Mouse (Mus musculus) stomach, embryonic 14.5 days (tissue): ENCODE data around the gene Nr2f1. TPM values are rescaled to one million over a fixed set of nuclear protein-coding genes. Genes with fewer than 3 reads are reported as not detected.

Experiments used
- ATAC-seq: fragments of 200-750 bp; cut with Nextera tagmentation; 2 replicates; pipeline ENCODE4 v1.8.0; 2017; ENCODE audit warnings: low read depth, moderate TSS enrichment; ENCODE audit not compliant: insufficient number of reproducible peaks, insufficient read depth, low FRiP score
- H3K27ac ChIP-seq: fragments of 300-500 bp; sonication (generic); 2 replicates; pipeline ENCODE4 v1.5.1; 2014; ENCODE audit warnings: mild to moderate bottlenecking, low read length, moderate library complexity, mixed read lengths
- H3K27me3 ChIP-seq: fragments of 300-500 bp; sonication (generic); 2 replicates; pipeline ENCODE4 v1.6.1; 2014; ENCODE audit warnings: low read length, control low read depth, mixed read lengths; ENCODE audit not compliant: control insufficient read depth, insufficient read depth
- H3K36me3 ChIP-seq: fragments of 300-500 bp; sonication (generic); 2 replicates; pipeline ENCODE4 v1.6.1; 2014; ENCODE audit warnings: mild to moderate bottlenecking, control low read depth, low read length, moderate library complexity, mixed read lengths; ENCODE audit not compliant: control insufficient read depth, insufficient read depth
- H3K4me1 ChIP-seq: fragments of 300-500 bp; sonication (generic); 2 replicates; pipeline ENCODE4 v1.6.1; 2014; ENCODE audit warnings: low read length, control low read depth, mixed read lengths; ENCODE audit not compliant: control insufficient read depth, insufficient read depth
- H3K4me2 ChIP-seq: fragments of 300-500 bp; sonication (generic); replicated peaks from 2 replicates; pipeline ENCODE4 v1.6.1; 2014; ENCODE audit warnings: low read depth, low read length, control low read depth
- H3K4me3 ChIP-seq: fragments of 300-500 bp; sonication (generic); 2 replicates; pipeline ENCODE4 v1.5.1; 2014; ENCODE audit warnings: low read depth, low read length, control low read depth
- H3K9ac ChIP-seq: fragments of 300-500 bp; sonication (generic); replicated peaks from 2 replicates; pipeline ENCODE4 v1.6.1; 2014; ENCODE audit warnings: low read depth, mild to moderate bottlenecking, control low read depth, low read length, moderate library complexity, mixed read lengths
- H3K9me3 ChIP-seq: fragments of 300-500 bp; sonication (generic); 2 replicates; pipeline ENCODE4 v1.6.1; 2016; ENCODE audit warnings: low read depth, low read length, control low read depth; ENCODE audit not compliant: control insufficient read depth
- WGBS: fragments of 180-500 bp; shearing (Covaris S2); extraction: QIAGEN DNeasy Blood & Tissue Kit; methylation state at CpG from one replicate; pipeline ENCODE4 v1.1.7; 2014; 5-methylcytosine and 5-hydroxymethylcytosine counted together
- polyA plus RNA-seq: library from polyadenylated mRNA; unstranded; fragments of >200 nt; fragmentation: Nextera tagmentation; extraction: Ambion mirVana; gene quantifications from 2 replicates; pipeline ENCODE4 v1.2.1, GENCODE M21; 2014

Nr2f1 gene
- polyA plus RNA-seq, 1 experiment from 2014 or later, result 31.4 TPM

DNA sequence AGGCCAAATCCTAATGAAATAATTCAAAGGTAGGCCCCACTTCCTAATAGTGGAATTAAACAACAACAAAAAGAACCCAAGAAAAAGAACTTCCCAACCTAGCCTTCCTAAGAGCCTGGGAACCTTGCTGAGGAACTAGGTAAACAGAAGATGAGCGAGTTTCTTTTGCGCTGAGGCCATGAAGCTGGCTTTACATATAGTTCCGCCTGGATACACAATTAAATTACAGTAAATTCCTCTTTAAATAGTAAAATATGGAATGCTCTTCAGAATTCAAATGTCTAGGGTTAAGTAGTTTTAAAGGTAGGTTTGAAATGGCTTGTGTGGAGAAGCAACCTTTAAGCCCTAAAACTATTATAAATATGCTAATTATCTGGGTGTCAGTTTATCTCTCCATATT, 19.3 kb downstream of the Nr2f1 start:
- 42% methylated on average over 3 of the region's 3 CpGs for WGBS
- H3K36me3 ChIP-seq, result no peaks in the 10 kb centered on the region
- no peak overlapping the region for H3K27ac ChIP-seq
- no peak overlapping the region for H3K4me2 ChIP-seq
- H3K9me3 ChIP-seq, result no peaks in the 10 kb centered on the region
- H3K9ac ChIP-seq, result no peak overlapping the region
- peaks cover 17% of the 10 kb centered on the region for H3K27me3 ChIP-seq
- no peak overlapping the region for H3K4me3 ChIP-seq
- H3K4me1 ChIP-seq, result peaks cover 3% of the 10 kb centered on the region; the same call in 1 of the 2 replicates
- no peak for ATAC-seq

DNA sequence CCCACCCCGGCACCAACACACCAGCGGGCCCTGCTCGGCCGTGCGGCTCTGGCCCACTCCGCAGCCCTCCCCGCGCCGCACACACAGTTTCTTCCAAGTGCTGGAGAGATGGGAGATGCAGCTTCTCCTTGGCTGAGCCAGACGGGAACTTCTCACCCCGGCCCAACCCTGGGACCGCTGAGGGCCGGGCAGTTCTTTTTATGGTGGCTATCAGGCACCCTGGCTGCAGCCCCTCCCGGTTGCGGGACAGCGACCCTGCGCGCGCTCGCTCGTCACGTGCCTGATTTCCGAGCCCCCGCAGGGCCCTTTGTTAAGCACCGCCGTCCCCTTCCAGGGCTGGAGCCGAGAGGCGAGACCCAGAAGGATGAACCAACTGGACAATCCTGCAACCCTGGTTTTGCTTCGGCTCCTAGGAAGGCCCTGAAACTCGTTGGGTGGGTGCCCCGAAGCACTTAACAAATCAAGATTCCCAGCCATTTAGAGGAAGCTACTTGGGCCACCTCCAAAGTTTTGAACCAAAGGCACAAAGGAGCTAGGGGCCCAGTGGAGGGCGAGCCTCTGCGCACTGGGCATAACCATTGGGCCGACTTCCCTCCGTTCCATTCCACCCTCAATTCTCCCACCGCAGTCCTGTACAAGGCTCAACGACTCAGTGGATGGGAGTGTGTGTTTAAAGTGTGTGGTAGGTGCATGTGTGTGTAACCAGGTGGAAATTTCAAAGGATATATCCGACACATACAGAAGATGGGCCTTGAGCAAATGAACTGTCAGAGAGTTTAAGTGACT, 20.1 kb downstream of the Nr2f1 start:
- peaks cover 16% of the 10 kb centered on the region for H3K27me3 ChIP-seq
- peaks cover 3% of the 10 kb centered on the region; the same call in 1 of the 2 replicates for H3K4me1 ChIP-seq
- peak overlapping the region; percentile 12; the same call in 1 of the 2 replicates for H3K27ac ChIP-seq
- H3K4me2 ChIP-seq, result peak overlapping the region; percentile 45
- H3K4me3 ChIP-seq, result peak overlapping the region; percentile 22
- H3K36me3 ChIP-seq, result no peaks in the 10 kb centered on the region
- peak; percentile 34; the same call in 1 of the 2 replicates for ATAC-seq
- WGBS, result 7% methylated on average over 38 of the region's 38 CpGs
- H3K9ac ChIP-seq, result peak overlapping the region; percentile 22; the same call in 1 of the 2 replicates
- H3K9me3 ChIP-seq, result no peaks in the 10 kb centered on the region

DNA sequence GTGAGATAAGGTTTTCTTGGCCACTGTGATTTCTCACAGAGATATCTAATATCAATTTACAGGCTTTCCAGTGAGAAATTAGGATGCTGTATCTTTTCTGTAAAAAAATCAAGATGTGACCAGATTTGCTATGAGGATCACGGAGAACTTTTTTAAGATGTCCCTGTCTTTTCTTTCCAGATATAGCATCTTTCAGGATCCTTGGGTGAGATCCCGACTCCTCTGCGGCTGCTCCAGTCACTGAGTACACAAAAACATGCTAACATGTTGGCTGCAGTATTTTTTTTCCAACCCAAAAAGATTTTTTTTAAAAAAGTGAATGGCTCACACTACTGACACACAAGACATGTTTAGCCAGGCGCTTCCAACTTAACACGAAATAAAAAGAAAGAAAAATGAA, 20.8 kb downstream of the Nr2f1 start:
- Histone ChIP-seq H3K4me1 (peaks cover 3% of the 10 kb centered on the region; the same call in 1 of the 2 replicates), H3K27ac (no peak overlapping the region), H3K9me3 (no peaks in the 10 kb centered on the region), H3K36me3 (no peaks in the 10 kb centered on the region), H3K9ac (no peak overlapping the region), H3K27me3 (peaks cover 16% of the 10 kb centered on the region), H3K4me2 (peak overlapping the region; percentile 45), H3K4me3 (no peak overlapping the region)
- ATAC-seq, result no peak
- WGBS, result 28% methylated on average over 5 of the region's 5 CpGs

DNA sequence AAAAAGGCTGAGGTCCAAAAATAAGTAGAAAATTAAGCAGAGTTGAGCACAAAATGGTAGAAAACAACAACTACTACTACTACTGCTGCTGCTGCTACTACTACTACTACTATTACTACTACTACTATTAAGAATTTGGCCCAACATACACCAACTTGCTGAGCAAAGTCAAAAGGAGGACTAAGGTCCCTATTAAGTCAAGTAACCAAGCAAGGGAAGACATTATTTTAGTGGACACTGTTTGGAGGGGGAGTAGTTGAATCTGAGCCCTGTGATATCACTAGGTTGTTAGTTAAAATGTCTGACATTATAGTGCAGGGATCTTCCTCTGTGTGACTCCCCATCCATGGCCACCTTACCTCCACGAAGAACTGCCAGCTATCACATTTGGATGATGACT, 21.5 kb downstream of the Nr2f1 start:
- Histone ChIP-seq H3K9me3 (no peaks in the 10 kb centered on the region), H3K4me1 (peaks cover 3% of the 10 kb centered on the region; the same call in 1 of the 2 replicates), H3K9ac (no peak overlapping the region), H3K4me3 (no peak overlapping the region), H3K27me3 (peaks cover 16% of the 10 kb centered on the region), H3K36me3 (no peaks in the 10 kb centered on the region), H3K4me2 (no peak overlapping the region), H3K27ac (no peak overlapping the region)
- ATAC-seq, result no peak
- WGBS, result 3% methylated on average over 1 of the region's 1 CpGs

DNA sequence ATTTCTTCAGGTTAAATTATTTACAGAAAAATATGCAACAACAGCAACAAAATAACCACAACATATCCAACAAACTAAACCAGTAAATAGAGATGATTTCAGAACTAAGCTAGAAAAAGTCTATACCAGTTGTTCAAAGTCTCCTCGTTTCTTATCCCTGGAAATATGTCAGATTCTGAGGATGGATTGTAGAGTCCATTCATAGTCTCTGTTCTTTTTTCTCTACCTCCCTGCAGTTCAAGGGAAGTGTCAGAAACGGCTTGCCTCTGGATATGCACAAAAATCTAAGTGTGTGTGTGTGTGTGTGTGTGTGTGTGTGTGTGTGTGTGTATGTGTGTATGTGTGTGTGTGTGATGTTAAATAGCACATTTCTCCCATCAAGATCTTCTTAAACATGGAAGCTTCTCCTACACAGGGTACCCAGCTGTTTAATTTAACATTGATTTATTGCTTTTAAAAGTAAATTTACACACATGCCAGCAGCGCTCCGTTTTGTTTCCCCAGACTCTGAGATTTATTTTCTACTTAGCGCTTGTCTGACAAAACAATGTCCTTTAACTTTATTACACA, 22.1 kb downstream of the Nr2f1 start:
- Histone ChIP-seq H3K36me3 (no peaks in the 10 kb centered on the region), H3K4me1 (no peaks in the 10 kb centered on the region), H3K9ac (no peak overlapping the region), H3K4me3 (no peak overlapping the region), H3K9me3 (no peaks in the 10 kb centered on the region), H3K27me3 (peaks cover 21% of the 10 kb centered on the region), H3K4me2 (no peak overlapping the region), H3K27ac (no peak overlapping the region)
- WGBS, result 11% methylated on average over 5 of the region's 5 CpGs
- no peak for ATAC-seq

DNA sequence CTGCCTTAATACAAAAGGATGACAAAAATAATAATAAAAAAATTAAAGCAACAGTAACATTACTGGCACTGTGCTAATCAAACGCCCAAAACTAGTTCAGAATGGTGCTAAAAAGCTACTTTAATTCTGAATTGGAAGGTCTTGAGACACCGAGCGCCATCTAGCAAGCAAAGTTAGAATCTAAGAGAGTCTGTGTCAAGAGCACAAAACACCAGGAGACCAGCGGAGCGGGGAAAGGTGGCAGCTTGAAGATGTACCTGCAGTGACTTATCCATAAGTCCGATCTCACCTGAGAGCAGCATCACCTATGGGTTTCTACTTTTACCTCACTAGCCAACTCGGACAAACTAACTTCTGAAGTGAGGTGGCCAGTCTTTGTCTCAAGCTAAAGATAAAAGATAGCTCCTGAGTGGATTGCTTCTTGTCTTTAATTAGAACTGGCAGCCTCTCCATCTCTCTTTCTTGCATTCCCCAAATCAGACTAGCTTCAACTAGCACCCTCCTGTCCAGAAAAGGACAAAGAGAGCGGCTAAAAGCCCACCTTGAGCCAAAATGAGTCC, 23.7 kb downstream of the Nr2f1 start:
- Histone ChIP-seq H3K36me3 (no peaks in the 10 kb centered on the region), H3K4me1 (0 out of 2 replicates have a peak, but pooled peaks cover 2% of the 10 kb centered on the region), H3K27ac (no peak overlapping the region), H3K9ac (no peak overlapping the region), H3K27me3 (peaks cover 25% of the 10 kb centered on the region), H3K9me3 (no peaks in the 10 kb centered on the region), H3K4me2 (no peak overlapping the region), H3K4me3 (no peak overlapping the region)
- 6% methylated on average over 8 of the region's 8 CpGs for whole genome bisulfite sequencing
- no peak for ATAC-seq

DNA sequence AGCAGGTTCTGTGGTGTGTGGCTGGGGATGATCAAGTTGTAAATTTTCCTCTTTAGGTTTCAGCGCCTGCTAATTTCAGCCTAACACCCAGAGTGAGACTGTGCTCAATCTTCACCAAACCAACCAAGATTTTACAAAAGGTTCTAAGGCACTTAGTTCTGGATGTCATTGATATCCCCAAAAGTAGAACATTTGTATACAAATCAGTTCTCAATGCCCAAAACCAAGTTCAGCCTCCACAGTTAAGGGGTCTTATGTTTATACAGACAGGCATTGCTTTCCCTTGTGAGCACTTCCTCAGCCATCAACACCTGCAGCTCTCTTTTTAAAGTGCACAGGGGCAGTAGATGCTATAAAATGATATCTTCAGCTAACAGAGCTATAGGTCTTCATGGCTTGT, 24.7 kb downstream of the Nr2f1 start:
- Histone ChIP-seq H3K27ac (no peak overlapping the region), H3K9ac (no peak overlapping the region), H3K36me3 (no peaks in the 10 kb centered on the region), H3K4me1 (0 out of 2 replicates have a peak, but pooled peaks cover 2% of the 10 kb centered on the region), H3K4me2 (no peak overlapping the region), H3K9me3 (no peaks in the 10 kb centered on the region), H3K27me3 (peaks cover 30% of the 10 kb centered on the region), H3K4me3 (no peak overlapping the region)
- ATAC-seq, result no peak
- 17% methylated on average over 1 of the region's 1 CpGs for WGBS

DNA sequence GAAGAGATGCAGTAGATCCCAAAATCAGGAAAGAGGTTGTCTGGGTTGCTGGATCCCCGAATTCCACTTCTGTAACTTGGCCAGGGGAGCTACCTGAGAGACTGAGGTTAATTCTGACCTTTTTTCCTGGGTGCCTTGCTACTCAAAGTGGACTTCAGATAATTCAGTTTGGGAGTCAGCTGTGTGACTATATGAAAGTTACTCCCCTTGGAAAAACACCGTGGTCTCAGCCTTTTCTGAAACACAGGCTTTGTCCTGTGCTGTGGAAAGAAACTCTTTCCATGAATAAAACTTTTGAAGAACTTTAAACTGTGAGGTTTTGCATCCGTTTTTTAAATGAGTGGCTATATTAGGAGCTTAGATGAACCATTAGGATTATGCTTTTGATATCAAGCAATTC, 25.4 kb downstream of the Nr2f1 start:
- Histone ChIP-seq H3K4me3 (no peak overlapping the region), H3K4me1 (0 out of 2 replicates have a peak, but pooled peaks cover 2% of the 10 kb centered on the region), H3K36me3 (no peaks in the 10 kb centered on the region), H3K9ac (no peak overlapping the region), H3K27me3 (peaks cover 29% of the 10 kb centered on the region), H3K9me3 (no peaks in the 10 kb centered on the region), H3K27ac (no peak overlapping the region), H3K4me2 (no peak overlapping the region)
- 27% methylated on average over 3 of the region's 3 CpGs for WGBS
- ATAC-seq, result no peak
